Mouse (Mus musculus) stomach, postnatal 0 days (tissue): ENCODE data around the gene Cmtm3. TPM values are rescaled to one million over a fixed set of nuclear protein-coding genes. Genes with fewer than 3 reads are reported as not detected.
"Not testable (repeated sequence)": the region's sequence is repeated elsewhere in the genome, so short reads cannot be mapped to it uniquely, and the experiment has no call there.

Experiments used
- ATAC-seq: fragments of 200-750 bp; cut with Nextera tagmentation; 2 replicates; pipeline ENCODE4 v1.8.0; 2017; ENCODE audit not compliant: low FRiP score, low TSS enrichment
- DNase-seq: peaks from one replicate; pipeline ENCODE4 v3.0.0-alpha.2; 2016; ENCODE audit warnings: low spot score
- H3K27ac ChIP-seq: fragments of 300-500 bp; sonication (generic); replicated peaks from 2 replicates; pipeline ENCODE4 v1.5.1; 2014; ENCODE audit warnings: mild to moderate bottlenecking, control low read depth
- H3K27me3 ChIP-seq: fragments of 300-500 bp; sonication (generic); 2 replicates; pipeline ENCODE4 v1.6.1; 2014; ENCODE audit warnings: low read length; ENCODE audit not compliant: control insufficient read depth, insufficient read depth
- H3K36me3 ChIP-seq: fragments of 300-500 bp; sonication (generic); 2 replicates; pipeline ENCODE4 v1.6.1; 2014; ENCODE audit warnings: low read length, mixed read lengths; ENCODE audit not compliant: control insufficient read depth, insufficient read depth
- H3K4me1 ChIP-seq: fragments of 300-500 bp; sonication (generic); replicated peaks from 2 replicates; pipeline ENCODE4 v1.6.1; 2014; ENCODE audit warnings: antibody characterized with exemption; ENCODE audit not compliant: control insufficient read depth, insufficient read depth
- H3K4me2 ChIP-seq: fragments of 300-500 bp; sonication (generic); replicated peaks from 2 replicates; pipeline ENCODE4 v1.6.1; 2014; ENCODE audit warnings: low read depth, mild to moderate bottlenecking, control low read depth, moderate library complexity
- H3K4me3 ChIP-seq: fragments of 300-500 bp; sonication (generic); 2 replicates; pipeline ENCODE4 v1.5.1; 2014; ENCODE audit warnings: low read depth, low read length, control low read depth
- H3K9ac ChIP-seq: fragments of 300-500 bp; sonication (generic); 2 replicates; pipeline ENCODE4 v1.6.1; 2014; ENCODE audit warnings: mild to moderate bottlenecking, low read length, control low read depth, mixed read lengths
- H3K9me3 ChIP-seq: fragments of 300-500 bp; sonication (generic); 2 replicates; pipeline ENCODE4 v1.6.1; 2016; ENCODE audit warnings: low read length; ENCODE audit not compliant: control insufficient read depth
- CTCF ChIP-seq: IDR thresholded peaks from 2 replicates; pipeline ENCODE4 v1.5.1; 2016; ENCODE audit warnings: antibody characterized with exemption, low read depth, mild to moderate bottlenecking, moderate library complexity
- EP300 ChIP-seq: optimal IDR thresholded peaks from 2 replicates; pipeline ENCODE3; 2016; ENCODE audit warnings: antibody characterized with exemption
- whole genome bisulfite sequencing: fragments of 180-500 bp; shearing (Covaris S2); extraction: QIAGEN DNeasy Blood & Tissue Kit; methylation state at CpG from one replicate; pipeline ENCODE4 v1.1.7; 2014; 5-methylcytosine and 5-hydroxymethylcytosine counted together
- polyA plus RNA-seq: library from polyadenylated mRNA; unstranded; fragments of >200 nt; fragmentation: Nextera tagmentation; extraction: Ambion mirVana; gene quantifications from 2 replicates; pipeline ENCODE4 v1.2.1, GENCODE M21; 2015

The Cmtm3 gene
- polyA plus RNA-seq, 1 experiment from 2014 or later: 48.4 TPM

DNA sequence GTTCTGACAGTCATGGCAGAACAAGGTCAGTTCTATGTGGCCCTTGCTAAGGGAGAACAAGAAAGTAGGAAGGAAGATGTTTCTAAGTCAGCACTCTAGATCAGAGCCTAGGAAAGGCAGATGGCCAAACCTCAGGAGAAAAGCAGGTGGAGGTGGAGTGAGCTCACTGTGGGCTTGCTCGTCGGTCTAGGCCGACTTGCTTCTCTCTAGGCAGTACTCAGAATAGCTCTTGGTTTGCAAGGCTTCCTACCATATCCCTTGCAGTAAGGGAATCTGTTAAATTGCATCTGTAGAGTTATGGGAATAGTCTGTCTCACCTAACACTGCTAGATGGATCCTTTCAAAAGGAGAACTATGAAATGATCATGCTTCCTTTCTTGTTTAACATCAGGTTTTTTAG lies 27.2 kb upstream of the Cmtm3 start:
- H3K27me3 ChIP-seq, H3K4me3 ChIP-seq, H3K27ac ChIP-seq, DNase-seq, H3K36me3 ChIP-seq, H3K9me3 ChIP-seq, H3K4me1 ChIP-seq, H3K9ac ChIP-seq, H3K4me2 ChIP-seq, ATAC-seq: not testable (repeated sequence)
- 71% methylated on average over 3 of the region's 3 CpGs for WGBS

DNA sequence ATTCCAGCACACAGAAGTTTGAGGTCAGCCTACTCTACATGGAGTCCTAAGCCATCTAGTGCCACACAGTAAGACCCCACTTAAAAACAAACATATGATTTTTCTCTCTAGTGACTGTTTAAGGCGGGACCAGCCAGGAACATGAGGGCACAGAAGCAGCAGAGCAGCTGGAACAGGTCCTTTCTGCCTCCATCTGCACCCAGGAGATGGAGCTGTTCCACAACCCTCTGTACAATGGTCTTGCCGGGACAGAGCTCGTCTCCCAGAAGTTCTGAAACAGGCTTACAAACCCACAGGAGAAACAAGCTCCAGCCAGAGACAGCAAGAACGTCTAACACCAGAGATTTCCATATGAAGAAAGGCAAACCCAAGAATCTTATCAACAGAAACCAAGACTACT lies 25.9 kb upstream of the Cmtm3 start:
- Histone ChIP-seq H3K4me3 (no peak overlapping the region), H3K4me2 (no peak overlapping the region), H3K4me1 (no peaks in the 10 kb centered on the region), H3K9me3 (no peaks in the 10 kb centered on the region), H3K27ac (no peak overlapping the region), H3K36me3 (no peaks in the 10 kb centered on the region), H3K9ac (no peak overlapping the region), H3K27me3 (no peaks in the 10 kb centered on the region)
- 47% methylated on average over 4 of the region's 4 CpGs for WGBS
- DNase-seq: no peak
- no peak for ATAC-seq
- TF ChIP-seq CTCF: peak; percentile 69
- TF ChIP-seq EP300: no peak

DNA sequence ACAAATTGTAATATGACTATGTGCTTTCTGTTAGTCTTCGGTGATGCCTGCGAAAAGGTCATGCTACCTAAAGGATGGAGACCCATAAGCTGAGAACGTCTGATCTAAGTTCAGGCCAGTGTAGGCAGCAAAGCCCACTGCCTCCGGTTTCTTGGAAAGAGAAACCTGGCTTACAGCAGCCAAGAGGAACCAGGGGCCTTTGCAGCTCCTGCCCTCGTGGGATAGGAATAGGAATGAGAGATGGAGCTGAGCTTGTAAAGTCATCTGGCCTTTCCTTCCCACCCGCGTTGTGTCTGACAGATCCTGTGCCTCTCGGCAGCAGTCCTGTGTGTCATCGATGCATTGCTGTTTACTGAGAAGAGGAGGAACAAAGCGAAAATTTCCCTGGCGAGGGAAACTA lies 17.9 kb upstream of the Cmtm3 start, which contains the start of gene Gm11020:
Gene Gm11020 (plus strand): TSS at position 301 of the 400 bp plus-strand sequence.
- 75% methylated on average over 8 of the region's 11 CpGs for WGBS
- H3K9ac ChIP-seq, H3K4me2 ChIP-seq, H3K9me3 ChIP-seq, H3K27me3 ChIP-seq, H3K4me3 ChIP-seq, H3K27ac ChIP-seq, DNase-seq, ATAC-seq, H3K36me3 ChIP-seq, H3K4me1 ChIP-seq: not testable (repeated sequence)

DNA sequence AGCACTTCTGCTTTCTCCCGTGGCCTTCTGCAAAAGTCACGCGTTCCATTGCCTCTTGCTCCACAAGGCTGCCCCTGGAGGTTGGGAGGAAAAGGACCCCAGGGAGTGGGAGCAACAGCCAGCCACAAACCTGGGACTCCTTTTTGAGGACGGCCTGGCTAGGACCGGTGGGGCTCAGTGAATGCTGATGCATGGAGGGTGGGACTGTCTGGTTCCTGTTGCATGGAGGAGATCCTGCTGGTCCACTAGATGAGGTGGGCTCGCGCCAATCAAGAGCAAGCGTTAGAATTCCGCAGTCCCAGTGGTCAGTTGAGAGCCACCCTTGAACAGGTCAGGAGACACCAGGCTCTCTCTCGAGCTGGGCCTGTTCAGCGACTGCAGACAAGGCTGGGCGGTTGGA lies 17.3 kb upstream of the Cmtm3 start, which contains the start of gene Cmtm2b:
Gene Cmtm2b (plus strand): TSS at position 301 of the 400 bp plus-strand sequence.
- H3K4me2 ChIP-seq, H3K36me3 ChIP-seq, H3K9me3 ChIP-seq, H3K9ac ChIP-seq, DNase-seq, H3K4me3 ChIP-seq, H3K4me1 ChIP-seq, H3K27ac ChIP-seq, H3K27me3 ChIP-seq, ATAC-seq: not testable (repeated sequence)
- 89% methylated on average over 12 of the region's 12 CpGs for WGBS

DNA sequence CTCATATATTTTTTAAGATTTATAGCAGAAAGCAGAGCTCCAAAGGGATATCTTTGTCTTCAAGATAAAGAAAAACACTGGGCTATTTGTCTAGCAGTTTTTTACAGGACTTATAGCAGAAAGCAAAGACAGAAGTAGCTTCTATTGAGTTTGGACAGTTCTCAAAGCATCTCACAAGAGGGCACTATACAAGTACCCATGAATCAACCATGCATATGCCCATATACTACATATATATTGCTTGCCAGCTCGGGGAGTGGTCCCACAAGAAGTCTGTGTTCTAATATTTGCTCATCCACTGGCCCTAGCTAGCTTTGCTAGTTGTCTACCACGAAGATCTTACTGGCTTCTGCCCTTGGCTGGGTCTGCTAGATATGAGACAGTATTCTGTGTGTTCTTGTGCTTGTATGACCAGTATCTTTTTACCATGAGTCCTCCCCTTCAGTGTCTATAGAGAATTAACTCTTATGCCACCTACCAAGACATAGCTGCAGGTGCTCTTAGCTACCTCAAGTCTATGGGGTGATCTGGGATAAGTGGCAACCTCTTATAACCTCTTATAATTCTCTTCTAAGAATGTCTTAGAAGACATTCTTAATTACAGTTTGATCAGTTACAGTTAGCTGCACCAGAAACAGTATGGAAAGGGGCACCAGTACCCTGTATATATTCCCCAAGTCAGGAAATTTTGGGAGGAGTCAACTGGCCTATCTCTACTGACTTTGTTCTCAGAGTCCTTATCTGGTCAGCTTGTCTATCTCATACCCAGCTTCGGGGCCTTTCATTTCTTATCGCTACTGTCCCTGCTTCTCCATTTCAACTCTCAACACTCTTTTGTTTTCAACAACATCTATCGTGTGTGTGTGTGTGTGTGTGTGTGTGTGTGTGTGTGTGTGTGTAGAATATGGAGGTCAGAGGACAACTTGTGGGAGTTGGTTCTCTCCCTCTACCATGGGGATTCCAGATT lies 6.3 kb upstream of the Cmtm3 start:
- DNase-seq (peak; percentile 5), ATAC-seq (no peak)
- H3K27me3 ChIP-seq: no peaks in the 10 kb centered on the region
- no peaks in the 10 kb centered on the region for H3K4me1 ChIP-seq
- H3K27ac ChIP-seq: no peak overlapping the region
- 64% methylated on average over 5 of the region's 5 CpGs for WGBS
- no peak overlapping the region for H3K4me3 ChIP-seq
- H3K4me2 ChIP-seq: no peak overlapping the region
- H3K9me3 ChIP-seq: no peaks in the 10 kb centered on the region
- no peaks in the 10 kb centered on the region for H3K36me3 ChIP-seq
- H3K9ac ChIP-seq: no peak overlapping the region
- TF ChIP-seq CTCF (no peak), EP300 (no peak)

DNA sequence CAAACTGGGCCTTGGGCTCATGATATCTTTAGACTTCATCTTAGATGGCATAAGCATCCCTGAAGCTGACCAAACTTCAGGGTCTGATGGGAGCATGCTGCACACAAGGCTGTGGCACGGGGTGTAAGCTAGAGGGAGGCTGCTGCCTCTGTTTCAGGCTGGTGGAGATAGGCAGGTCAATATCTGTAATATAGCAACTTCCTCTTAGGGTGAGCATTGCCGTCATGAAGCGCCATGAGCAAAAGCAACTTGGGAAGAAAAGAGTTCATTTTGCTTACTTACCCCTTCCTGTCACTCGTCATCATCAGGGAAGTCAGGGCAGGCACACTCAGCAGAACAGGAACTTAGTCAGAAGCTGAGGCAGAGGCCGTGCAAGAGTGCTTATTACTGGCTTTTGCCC lies 5.4 kb upstream of the Cmtm3 start:
- 52% methylated on average over 5 of the region's 5 CpGs for WGBS
- TF ChIP-seq CTCF (no peak), EP300 (no peak)
- Histone ChIP-seq H3K36me3 (no peaks in the 10 kb centered on the region), H3K27me3 (no peaks in the 10 kb centered on the region), H3K9me3 (no peaks in the 10 kb centered on the region), H3K9ac (no peak overlapping the region), H3K4me1 (no peaks in the 10 kb centered on the region), H3K27ac (no peak overlapping the region; the same call in 1 of the 2 replicates), H3K4me2 (no peak overlapping the region), H3K4me3 (no peak overlapping the region)
- DNase-seq: peak; percentile 6
- ATAC-seq: no peak
